Mouse (Mus musculus): ENCODE results near the gene Dclk1. TPM values are rescaled to one million over a fixed set of nuclear protein-coding genes. Genes with fewer than 3 reads are reported as not detected.

Gene Dclk1
- polyA plus RNA-seq, 1 experiment: 7.1 TPM

- no peak for DNase-seq (ENCODE audit: low read depth)
Measured at GRCm38 (mm10) chr3:55587972-55588946, 346.1 kb downstream of the Dclk1 start.

Other genes with a start within 250 kb of the Dclk1 start
- gene Ccna1, start 186.9 kb upstream of the Dclk1 start, polyA plus RNA-seq (2012; rRNA removed): 0.27 and 0.94 TPM in 2 replicates
- 11.5 and 12.1 TPM in 2 replicates for gene Spg20, start 130.3 kb upstream of the Dclk1 start, polyA plus RNA-seq (2012; rRNA removed)
- 0.15 and 0.45 TPM in 2 replicates for gene Ccdc169, start 105.0 kb upstream of the Dclk1 start, polyA plus RNA-seq (2012; rRNA removed)
- 0.04 TPM in 1 of 2 replicates, not detected in the other for gene Sohlh2, start 60.3 kb upstream of the Dclk1 start, polyA plus RNA-seq (2012; rRNA removed)
- gene Gm21954, start 229.8 kb downstream of the Dclk1 start, polyA plus RNA-seq (2012; rRNA removed): not detected in 2 replicates

Data from gonadal fat pad, adult 2 months (tissue).